Mouse (Mus musculus): ENCODE results near the gene Olr1. TPM values are rescaled to one million over a fixed set of nuclear protein-coding genes. Genes with fewer than 3 reads are reported as not detected.

Gene Olr1
- polyA plus RNA-seq, 1 experiment from 2014 or later = 0.04 TPM

GRCm38 (mm10) chr6:129532556-129532941, 25.6 kb upstream of the Olr1 start:
- peak; percentile 42 for ATAC-seq (ENCODE audit: low FRiP score)
- peak overlapping the region; percentile 84 for H3K27ac ChIP-seq (replicated peaks)
- peak overlapping the region; percentile 88 for H3K4me3 ChIP-seq (replicated peaks)
- no peaks in the 10 kb centered on the region for H3K9me3 ChIP-seq (replicated peaks)
- H3K4me1 ChIP-seq = peaks cover 30% of the 10 kb centered on the region
- H3K27me3 ChIP-seq (replicated peaks) = no peaks in the 10 kb centered on the region
- peaks cover 3% of the 10 kb centered on the region; the same call in 1 of the 2 replicates for H3K36me3 ChIP-seq
- H3K4me2 ChIP-seq = peak overlapping the region; percentile 67
- peak overlapping the region; percentile 63 for H3K9ac ChIP-seq (replicated peaks)
- WGBS = 32% methylated on average over 7 of the region's 7 CpGs

DNA sequence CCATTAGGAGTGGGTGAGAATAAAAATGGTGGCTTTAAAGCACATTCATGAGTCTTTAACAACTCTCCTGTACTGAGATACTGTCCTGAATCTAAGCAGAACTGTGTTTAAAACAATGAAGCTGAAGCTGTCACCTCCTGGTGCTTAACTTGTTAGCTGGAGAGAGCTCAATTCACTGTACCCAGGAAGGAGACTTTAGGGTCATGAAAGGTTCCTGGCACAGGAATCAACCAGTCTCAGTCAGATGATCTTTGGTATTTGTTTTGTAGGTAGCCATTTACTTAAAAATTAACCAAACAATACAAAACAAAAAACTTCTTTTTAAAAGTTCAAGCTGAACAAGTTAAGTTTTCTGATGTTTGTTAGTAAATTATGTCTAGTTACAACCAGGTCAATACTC, 23.3 kb upstream of the Olr1 start:
- Histone ChIP-seq H3K36me3 (no peaks in the 10 kb centered on the region), H3K9ac (replicated peaks) (no peak overlapping the region), H3K27me3 (replicated peaks) (no peaks in the 10 kb centered on the region), H3K4me2 (no peak overlapping the region), H3K4me1 (peaks cover 15% of the 10 kb centered on the region), H3K27ac (replicated peaks) (no peak overlapping the region), H3K9me3 (replicated peaks) (no peaks in the 10 kb centered on the region), H3K4me3 (replicated peaks) (no peak overlapping the region)
- no peak for ATAC-seq (ENCODE audit: low FRiP score)

GRCm38 (mm10) chr6:129529605-129530004, 22.6 kb upstream of the Olr1 start:
- no peak overlapping the region for H3K4me3 ChIP-seq (replicated peaks)
- no peaks in the 10 kb centered on the region for H3K9me3 ChIP-seq (replicated peaks)
- H3K9ac ChIP-seq (replicated peaks) = no peak overlapping the region
- no peaks in the 10 kb centered on the region for H3K27me3 ChIP-seq (replicated peaks)
- peaks cover 8% of the 10 kb centered on the region for H3K4me1 ChIP-seq
- no peak overlapping the region for H3K27ac ChIP-seq (replicated peaks)
- no peaks in the 10 kb centered on the region for H3K36me3 ChIP-seq
- WGBS = 87% methylated on average over 1 of the region's 1 CpGs
- ATAC-seq (ENCODE audit: low FRiP score) = no peak
- H3K4me2 ChIP-seq = no peak overlapping the region

DNA sequence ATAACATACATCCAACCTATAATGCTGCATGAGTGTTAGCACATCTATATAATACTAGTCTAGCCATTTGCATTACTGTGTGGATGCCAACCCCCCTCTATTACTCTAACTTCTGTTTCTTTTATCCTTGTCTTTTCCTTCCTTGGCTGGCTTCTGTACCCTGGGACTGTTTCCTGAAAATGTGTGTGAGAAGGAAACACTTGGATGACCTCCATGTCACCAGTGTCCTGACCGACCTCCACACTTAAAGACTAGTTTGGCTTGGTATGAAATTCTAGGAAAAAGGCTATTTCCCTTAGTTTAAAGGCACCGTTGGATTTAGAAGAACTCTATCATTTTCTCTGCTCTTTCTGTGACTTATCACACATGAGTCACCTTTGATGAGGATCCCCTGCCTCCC, 20.5 kb upstream of the Olr1 start:
- peaks cover 3% of the 10 kb centered on the region for H3K4me1 ChIP-seq
- H3K36me3 ChIP-seq = no peaks in the 10 kb centered on the region
- H3K27ac ChIP-seq (replicated peaks) = no peak overlapping the region
- H3K9me3 ChIP-seq (replicated peaks) = no peaks in the 10 kb centered on the region
- no peak overlapping the region for H3K9ac ChIP-seq (replicated peaks)
- no peak overlapping the region for H3K4me3 ChIP-seq (replicated peaks)
- H3K4me2 ChIP-seq = no peak overlapping the region
- no peaks in the 10 kb centered on the region for H3K27me3 ChIP-seq (replicated peaks)
- 92% methylated on average over 2 of the region's 2 CpGs for WGBS
- ATAC-seq (ENCODE audit: low FRiP score) = no peak

DNA sequence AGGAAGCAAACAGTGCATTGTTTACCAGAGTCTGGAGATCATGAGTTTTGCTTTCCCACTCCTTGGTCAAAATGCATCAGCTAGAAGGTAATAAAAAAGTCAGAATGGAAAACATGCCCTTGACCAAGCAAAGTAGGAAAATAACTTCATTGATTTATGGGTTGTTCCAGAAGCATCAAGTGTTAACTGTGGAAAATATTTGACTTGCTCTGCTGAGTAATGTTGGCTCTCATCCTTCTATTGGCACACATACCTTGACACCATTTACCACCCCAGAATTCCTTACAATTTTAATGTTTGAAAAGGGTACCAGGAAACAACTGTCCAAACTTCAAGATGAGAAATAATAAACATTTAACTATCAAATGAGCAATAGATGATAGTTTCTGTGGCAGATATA, 19.1 kb upstream of the Olr1 start:
- no peak overlapping the region for H3K27ac ChIP-seq (replicated peaks)
- no peak overlapping the region for H3K9ac ChIP-seq (replicated peaks)
- ATAC-seq (ENCODE audit: low FRiP score) = no peak
- H3K4me3 ChIP-seq (replicated peaks) = no peak overlapping the region
- H3K9me3 ChIP-seq (replicated peaks) = no peaks in the 10 kb centered on the region
- no peaks in the 10 kb centered on the region for H3K27me3 ChIP-seq (replicated peaks)
- no peak overlapping the region for H3K4me2 ChIP-seq
- no peaks in the 10 kb centered on the region for H3K4me1 ChIP-seq
- H3K36me3 ChIP-seq = no peaks in the 10 kb centered on the region

GRCm38 (mm10) chr6:129517752-129518408, 10.9 kb upstream of the Olr1 start:
- Histone ChIP-seq H3K27me3 (replicated peaks) (no peaks in the 10 kb centered on the region), H3K36me3 (no peaks in the 10 kb centered on the region), H3K9ac (replicated peaks) (no peak overlapping the region), H3K4me2 (no peak overlapping the region), H3K9me3 (replicated peaks) (no peaks in the 10 kb centered on the region), H3K4me1 (no peaks in the 10 kb centered on the region), H3K27ac (replicated peaks) (no peak overlapping the region), H3K4me3 (replicated peaks) (no peak overlapping the region)
- 50% methylated on average over 2 of the region's 2 CpGs for WGBS
- peak; percentile 90; the same call in 1 of the 2 replicates for ATAC-seq (ENCODE audit: low FRiP score)

DNA sequence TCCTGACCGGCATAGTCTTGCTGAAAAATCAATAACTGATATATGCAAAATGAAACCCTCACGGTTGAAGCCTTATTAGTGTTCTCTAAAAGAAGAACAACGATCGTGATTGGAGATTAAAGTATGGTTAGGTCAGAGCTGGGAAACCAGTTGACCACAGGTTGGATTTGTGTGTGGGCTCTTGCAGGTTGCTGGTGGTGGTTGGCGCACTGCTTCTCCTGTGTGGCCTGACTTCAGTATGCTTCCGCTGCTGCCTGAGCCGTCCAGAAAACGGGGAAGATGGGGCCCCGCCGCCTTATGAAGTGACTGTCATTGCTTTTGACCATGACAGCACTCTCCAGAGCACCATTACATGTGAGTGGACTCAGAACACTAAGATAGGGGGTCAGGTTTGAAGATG, 9.4 kb upstream of the Olr1 start:
- H3K4me1 ChIP-seq = no peaks in the 10 kb centered on the region
- no peak for ATAC-seq (ENCODE audit: low FRiP score)
- WGBS = 95% methylated on average over 10 of the region's 10 CpGs

GRCm38 (mm10) chr6:129515068-129515467, 8.1 kb upstream of the Olr1 start:
- Histone ChIP-seq H3K4me2 (no peak overlapping the region), H3K9me3 (replicated peaks) (no peaks in the 10 kb centered on the region), H3K4me1 (no peaks in the 10 kb centered on the region), H3K27me3 (replicated peaks) (no peaks in the 10 kb centered on the region), H3K9ac (replicated peaks) (no peak overlapping the region), H3K27ac (replicated peaks) (no peak overlapping the region), H3K36me3 (no peaks in the 10 kb centered on the region), H3K4me3 (replicated peaks) (no peak overlapping the region)
- no peak for ATAC-seq (ENCODE audit: low FRiP score)
- 90% methylated on average over 3 of the region's 3 CpGs for WGBS

More for the DNA sequence above, 9.4 kb upstream of the Olr1 start:
- Histone ChIP-seq H3K4me3 (replicated peaks) (no peak overlapping the region), H3K9ac (replicated peaks) (no peak overlapping the region), H3K27me3 (replicated peaks) (no peaks in the 10 kb centered on the region), H3K27ac (replicated peaks) (no peak overlapping the region), H3K4me2 (no peak overlapping the region), H3K9me3 (replicated peaks) (no peaks in the 10 kb centered on the region), H3K36me3 (no peaks in the 10 kb centered on the region)

DNA sequence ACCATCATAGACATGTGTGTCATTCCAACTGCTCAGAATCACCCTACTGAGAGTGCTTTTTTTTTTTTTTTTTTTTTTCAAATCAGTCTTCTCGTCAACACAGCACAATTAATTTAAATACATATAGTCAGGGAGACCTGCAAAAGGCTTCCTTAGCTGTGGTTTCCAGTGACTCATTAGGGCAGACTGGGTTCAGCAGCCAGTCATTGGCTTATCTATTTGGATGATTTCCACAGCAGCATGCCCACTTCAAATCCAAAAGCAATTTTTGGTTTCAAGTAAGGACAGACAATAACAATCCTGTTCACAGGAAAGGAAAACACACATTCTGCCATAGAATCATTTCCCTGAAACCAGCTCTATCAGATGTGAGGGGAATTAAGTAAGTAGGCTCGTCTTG, 7.4 kb upstream of the Olr1 start:
- H3K4me3 ChIP-seq (replicated peaks) = no peak overlapping the region
- no peak overlapping the region for H3K9ac ChIP-seq (replicated peaks)
- H3K4me2 ChIP-seq = no peak overlapping the region
- H3K27ac ChIP-seq (replicated peaks) = no peak overlapping the region
- no peaks in the 10 kb centered on the region for H3K27me3 ChIP-seq (replicated peaks)
- H3K4me1 ChIP-seq = no peaks in the 10 kb centered on the region
- no peaks in the 10 kb centered on the region for H3K36me3 ChIP-seq
- ATAC-seq (ENCODE audit: low FRiP score) = no peak
- H3K9me3 ChIP-seq (replicated peaks) = no peaks in the 10 kb centered on the region
- 75% methylated on average over 2 of the region's 2 CpGs for whole genome bisulfite sequencing

DNA sequence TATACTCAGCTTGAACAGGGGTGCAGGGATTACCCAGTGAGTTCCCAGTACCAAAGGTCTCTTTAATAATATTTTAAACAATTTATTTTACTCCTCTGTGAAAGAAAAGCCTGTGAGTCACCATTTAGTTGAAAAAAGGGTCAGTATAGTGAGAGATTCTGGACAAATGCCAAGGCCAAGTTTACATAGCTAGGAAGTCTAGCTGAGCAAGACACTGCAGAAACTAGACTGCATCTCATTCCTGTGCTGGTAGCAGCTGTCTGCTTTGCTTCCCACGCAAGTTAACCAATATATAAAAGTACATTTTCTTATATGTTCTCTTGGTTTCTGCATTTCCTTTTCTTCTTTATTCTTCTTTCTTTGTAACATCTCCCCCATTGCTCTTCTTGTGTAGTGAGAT, 6.4 kb upstream of the Olr1 start:
- WGBS = 81% methylated on average over 1 of the region's 1 CpGs
- H3K4me1 ChIP-seq = no peaks in the 10 kb centered on the region
- no peak overlapping the region for H3K4me2 ChIP-seq
- H3K27me3 ChIP-seq (replicated peaks) = no peaks in the 10 kb centered on the region
- no peaks in the 10 kb centered on the region for H3K9me3 ChIP-seq (replicated peaks)
- no peak for ATAC-seq (ENCODE audit: low FRiP score)
- H3K27ac ChIP-seq (replicated peaks) = no peak overlapping the region
- H3K4me3 ChIP-seq (replicated peaks) = no peak overlapping the region
- no peaks in the 10 kb centered on the region for H3K36me3 ChIP-seq
- H3K9ac ChIP-seq (replicated peaks) = no peak overlapping the region

- no peak overlapping the region for H3K4me3 ChIP-seq (replicated peaks)
- H3K27ac ChIP-seq (replicated peaks) = no peak overlapping the region
- no peaks in the 10 kb centered on the region for H3K4me1 ChIP-seq
- ATAC-seq (ENCODE audit: low FRiP score) = no peak
- H3K9me3 ChIP-seq (replicated peaks) = no peaks in the 10 kb centered on the region
- no peak overlapping the region for H3K9ac ChIP-seq (replicated peaks)
- H3K27me3 ChIP-seq (replicated peaks) = no peaks in the 10 kb centered on the region
- H3K4me2 ChIP-seq = no peak overlapping the region
- no peaks in the 10 kb centered on the region for H3K36me3 ChIP-seq
- 76% methylated on average over 8 of the region's 8 CpGs for WGBS
Observed at GRCm38 (mm10) chr6:129512868-129513267, 5.9 kb upstream of the Olr1 start.

- Histone ChIP-seq H3K4me1 (no peaks in the 10 kb centered on the region), H3K27me3 (replicated peaks) (no peaks in the 10 kb centered on the region), H3K36me3 (no peaks in the 10 kb centered on the region), H3K27ac (replicated peaks) (no peak within 1 kb of the TSS), H3K4me2 (no peak within 1 kb of the TSS), H3K9me3 (replicated peaks) (no peaks in the 10 kb centered on the region), H3K4me3 (replicated peaks) (no peak within 1 kb of the TSS), H3K9ac (replicated peaks) (no peak within 1 kb of the TSS)
- WGBS = 67% methylated on average over 3 of the region's 3 CpGs
- ATAC-seq (ENCODE audit: low FRiP score) = no peak
Observed at GRCm38 (mm10) chr6:129512367-129512766, 5.4 kb upstream of the Olr1 start, which contains the start of gene Tmem52b. Gene Tmem52b (plus strand): TSS chr6:129512555.

Measured in neural tube, embryonic 15.5 days (tissue).